Mouse (Mus musculus) mouse trophoblast stem cell (cell line): Measurements from ENCODE around the gene Creb3l2.
"Not testable (repeated sequence)": the region's sequence is repeated elsewhere in the genome, so short reads cannot be mapped to it uniquely, and the experiment has no call there.

Source experiments
- in situ Hi-C, 2 experiments: fragments of 300-500 bp; cut with MseI, MboI; formaldehyde crosslinking; loops; 2 replicates in 1 of 2; 3 replicates in 1 of 2; pipeline ENCODE4 v1.15.1; 2025

Creb3l2 gene

DNA sequence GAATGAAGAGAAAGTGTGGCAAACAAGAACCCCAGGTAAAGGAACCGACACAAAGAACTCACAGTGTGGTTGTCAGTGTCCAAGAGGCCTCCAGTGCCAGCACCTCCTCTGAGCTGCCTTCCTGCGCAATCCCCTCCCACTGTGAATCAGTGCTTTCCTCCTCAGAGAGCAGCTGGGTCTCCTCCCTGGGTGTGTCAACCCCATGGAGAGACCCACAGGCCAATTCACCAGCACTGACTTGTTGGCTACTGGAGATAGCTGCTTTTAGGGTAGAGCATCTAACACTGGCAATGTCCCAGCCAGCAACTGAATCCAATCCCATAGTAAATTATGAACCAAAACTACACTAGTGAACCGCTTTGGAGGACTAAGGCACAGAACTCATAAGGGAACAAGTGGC lies 64.6 kb downstream of the Creb3l2 start:
- in situ Hi-C loops, result not testable (repeated sequence)

DNA sequence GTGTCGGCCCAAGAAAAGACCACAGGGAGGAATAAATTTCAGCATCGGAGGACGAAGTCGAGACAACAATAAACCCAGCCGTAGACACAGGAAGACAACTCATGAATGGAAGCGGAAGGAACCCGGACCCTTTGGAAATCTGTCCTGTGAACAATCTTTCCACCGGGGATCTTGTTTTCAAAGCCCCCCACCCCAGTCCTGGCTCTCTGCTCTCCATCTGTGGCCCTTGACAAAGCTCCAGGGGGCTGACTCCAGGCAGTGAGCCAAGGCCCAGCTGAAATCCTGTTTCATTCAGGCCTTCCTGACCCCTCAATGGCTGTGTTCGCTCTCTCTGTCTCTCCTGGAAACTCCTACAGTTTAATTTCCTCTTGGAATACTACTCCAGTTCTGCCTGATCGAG lies 66.5 kb downstream of the Creb3l2 start:
- in situ Hi-C loops, result no loop called here

DNA sequence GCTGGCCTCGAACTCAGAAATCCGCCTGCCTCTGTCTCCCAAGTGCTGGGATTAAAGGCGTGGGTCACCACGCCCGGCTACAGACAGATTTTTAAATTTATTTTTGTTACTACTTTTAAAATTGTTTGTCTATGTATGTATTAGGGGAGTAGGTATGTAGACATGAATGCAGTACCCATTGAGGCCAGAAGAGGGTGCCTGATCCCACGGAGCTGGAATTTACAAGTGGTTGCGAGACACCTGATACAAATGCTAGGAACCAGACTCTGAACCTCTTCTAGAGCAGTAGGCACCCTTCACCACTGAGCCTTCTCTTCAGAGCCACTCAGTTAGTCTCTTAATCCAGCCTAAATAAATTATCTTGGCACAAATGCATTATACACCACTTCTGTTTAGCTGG lies 70.6 kb downstream of the Creb3l2 start:
- in situ Hi-C loops, result loop anchor here (5.0 to 25.0 kb wide), 2 partner anchors 71 to 191 kb away; partner anchors contain the start of gene Creb3l2 (in 1 of the 2)

DNA sequence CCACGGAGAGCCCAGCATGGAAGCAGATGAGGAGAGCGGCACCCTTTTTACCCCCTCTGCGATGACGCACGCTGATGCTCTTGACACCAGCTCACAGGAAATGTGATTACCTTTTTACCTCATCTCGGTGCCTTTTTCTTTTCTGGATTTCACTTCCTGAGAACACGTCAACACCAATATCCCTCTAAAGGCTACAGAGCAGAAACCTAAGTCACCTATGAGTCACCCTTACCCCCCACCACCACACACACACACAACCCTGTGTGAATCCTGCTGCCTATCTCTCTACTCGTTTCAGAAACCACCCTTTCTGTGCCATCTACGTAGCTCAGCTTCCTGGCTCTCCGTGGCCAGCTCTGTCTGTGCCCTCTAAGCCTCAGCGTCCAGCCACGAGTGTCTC lies 71.4 kb downstream of the Creb3l2 start:
- in situ Hi-C loops, result loop anchor here (5.0 to 25.0 kb wide), 2 partner anchors 72 to 192 kb away; partner anchors contain the start of gene Creb3l2 (in 1 of the 2)

DNA sequence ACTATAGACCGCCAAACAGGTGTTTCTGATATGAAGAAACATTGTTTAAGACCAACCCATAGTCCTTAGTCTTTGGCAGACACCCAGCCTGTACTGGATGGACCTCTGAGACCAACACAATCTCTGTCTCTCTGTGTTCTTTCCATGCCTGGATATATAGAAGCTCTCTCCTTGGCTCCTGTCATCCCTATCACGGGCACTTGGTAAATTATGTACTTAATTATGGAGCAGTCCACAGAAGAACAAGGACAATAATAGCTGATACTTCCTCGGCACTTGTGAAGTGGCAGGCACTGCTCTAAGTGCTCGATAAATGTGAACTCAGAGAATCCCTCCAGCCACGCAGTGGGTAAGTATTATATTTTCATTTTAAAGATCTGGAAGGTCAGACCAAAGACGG lies 72.2 kb downstream of the Creb3l2 start:
- in situ Hi-C loops, result loop anchor here (5.0 to 25.0 kb wide), 3 partner anchors 73 to 193 kb away; partner anchors contain the start of gene Creb3l2 (in 1 of the 2)

DNA sequence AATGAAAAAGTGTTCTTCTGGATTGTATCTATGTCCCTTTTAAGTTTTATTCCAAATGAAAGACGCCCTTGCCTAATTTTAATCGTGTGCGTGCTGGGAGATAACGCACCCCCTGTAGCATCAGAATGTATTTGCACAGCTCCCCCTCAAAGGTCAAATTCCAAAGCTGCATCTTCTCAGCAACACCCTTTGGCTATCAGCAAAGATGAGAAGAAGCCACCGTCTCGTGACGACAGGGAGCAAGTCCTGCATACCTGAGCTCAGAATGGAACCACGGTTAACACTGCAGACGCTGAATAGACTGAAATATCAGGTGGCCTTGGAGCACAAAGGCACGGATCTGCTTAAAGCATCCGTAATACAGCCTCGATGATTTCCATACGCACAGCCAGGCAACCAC lies 73.7 kb downstream of the Creb3l2 start:
- in situ Hi-C loops, result loop anchor here (10.0 to 25.0 kb wide), 2 partner anchors 187 to 194 kb away; no protein-coding TSS in a partner anchor

DNA sequence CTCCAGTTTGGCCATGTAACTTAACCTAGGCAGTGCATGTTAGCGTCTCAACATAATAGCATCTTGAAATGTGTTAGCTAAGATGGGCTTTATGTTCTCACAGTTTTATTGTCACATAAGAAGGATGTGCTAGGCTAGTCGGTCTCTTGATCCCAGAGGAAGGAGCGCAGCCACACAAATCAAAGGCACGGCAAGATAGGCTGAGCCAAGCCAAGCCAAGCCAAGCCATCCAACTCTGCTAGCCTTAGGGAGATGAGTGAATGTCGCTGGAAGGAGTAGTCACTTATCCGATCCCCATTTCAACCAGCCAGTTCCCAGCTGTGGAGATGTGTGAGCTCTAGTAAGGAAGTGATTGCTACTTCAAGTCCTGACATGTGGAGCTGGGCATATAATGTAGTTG lies 75.0 kb downstream of the Creb3l2 start:
- in situ Hi-C loops, result loop anchor here (10.0 to 25.0 kb wide), 2 partner anchors 188 to 195 kb away; no protein-coding TSS in a partner anchor

DNA sequence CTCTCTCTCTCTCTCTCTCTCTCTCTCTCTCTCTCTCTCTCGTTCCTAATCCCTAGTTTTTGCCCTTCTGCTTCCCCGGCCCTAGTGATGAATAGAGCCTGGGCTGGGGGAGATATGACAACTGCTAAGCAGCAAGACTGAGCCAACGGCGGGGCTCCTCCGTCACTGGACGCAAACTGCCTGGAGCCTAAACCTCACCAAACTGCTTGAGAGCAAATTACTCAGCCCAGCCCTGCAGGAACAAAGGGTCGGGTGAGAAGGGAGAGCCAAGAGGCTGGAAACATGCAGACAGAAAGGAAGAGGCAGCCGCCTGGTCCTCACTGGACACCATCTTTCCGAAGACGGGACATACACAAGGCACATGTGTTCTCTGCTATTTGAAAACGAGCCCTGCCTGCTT lies 76.8 kb downstream of the Creb3l2 start:
- in situ Hi-C loops, result loop anchor here (10.0 to 25.0 kb wide), 2 partner anchors 190 to 197 kb away; no protein-coding TSS in a partner anchor

DNA sequence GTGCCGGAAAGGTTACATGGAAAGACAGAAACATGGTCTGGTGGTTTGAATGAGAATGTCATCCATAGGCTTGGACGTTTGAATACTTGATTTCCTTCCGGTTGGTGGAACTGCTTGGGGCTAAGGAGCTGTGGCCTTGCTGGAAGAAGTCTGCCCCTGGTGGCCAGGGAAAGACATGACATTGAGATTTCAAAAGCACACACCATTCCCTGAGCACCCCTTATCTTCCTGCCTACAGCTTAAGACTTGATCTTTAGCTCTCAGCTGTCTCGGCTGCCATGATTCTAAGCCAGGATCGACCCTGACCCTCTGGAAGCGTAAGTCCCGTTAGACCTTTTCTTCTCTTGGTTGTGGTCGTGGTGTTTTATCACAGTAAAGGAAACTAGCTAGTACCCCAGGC lies 77.6 kb downstream of the Creb3l2 start:
- in situ Hi-C loops, result loop anchor here (10.0 to 25.0 kb wide), 2 partner anchors 190 to 198 kb away; no protein-coding TSS in a partner anchor

DNA sequence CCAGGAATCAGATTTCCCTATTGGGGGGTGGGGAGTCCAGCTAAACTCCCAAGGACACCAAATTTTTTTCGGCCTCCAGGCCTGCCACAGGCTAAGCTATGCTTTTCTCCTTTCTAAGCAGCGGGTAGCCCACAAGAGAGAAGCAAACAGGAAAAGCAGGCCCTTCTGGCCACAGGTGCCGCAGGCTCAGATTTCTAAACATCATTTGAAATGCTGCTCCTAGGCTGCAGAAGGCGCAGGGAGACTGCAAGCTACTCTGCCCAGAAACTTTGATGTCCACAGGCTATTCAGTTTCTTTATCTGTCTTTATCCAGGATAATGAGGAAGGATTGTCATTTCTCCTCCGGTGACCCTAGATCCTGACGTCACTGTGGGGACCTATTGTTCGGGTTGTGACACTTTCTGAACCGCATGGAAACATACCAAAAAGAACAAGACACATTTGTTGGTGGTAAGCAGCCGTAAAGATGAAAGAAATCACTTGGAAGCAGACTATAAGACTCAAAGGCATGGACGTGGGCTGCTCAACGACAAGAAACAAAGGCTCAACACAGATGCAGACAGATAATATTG lies 81.0 kb downstream of the Creb3l2 start:
- in situ Hi-C loops, result loop anchor here (10.0 to 25.0 kb wide), 2 partner anchors 194 to 201 kb away; no protein-coding TSS in a partner anchor

DNA sequence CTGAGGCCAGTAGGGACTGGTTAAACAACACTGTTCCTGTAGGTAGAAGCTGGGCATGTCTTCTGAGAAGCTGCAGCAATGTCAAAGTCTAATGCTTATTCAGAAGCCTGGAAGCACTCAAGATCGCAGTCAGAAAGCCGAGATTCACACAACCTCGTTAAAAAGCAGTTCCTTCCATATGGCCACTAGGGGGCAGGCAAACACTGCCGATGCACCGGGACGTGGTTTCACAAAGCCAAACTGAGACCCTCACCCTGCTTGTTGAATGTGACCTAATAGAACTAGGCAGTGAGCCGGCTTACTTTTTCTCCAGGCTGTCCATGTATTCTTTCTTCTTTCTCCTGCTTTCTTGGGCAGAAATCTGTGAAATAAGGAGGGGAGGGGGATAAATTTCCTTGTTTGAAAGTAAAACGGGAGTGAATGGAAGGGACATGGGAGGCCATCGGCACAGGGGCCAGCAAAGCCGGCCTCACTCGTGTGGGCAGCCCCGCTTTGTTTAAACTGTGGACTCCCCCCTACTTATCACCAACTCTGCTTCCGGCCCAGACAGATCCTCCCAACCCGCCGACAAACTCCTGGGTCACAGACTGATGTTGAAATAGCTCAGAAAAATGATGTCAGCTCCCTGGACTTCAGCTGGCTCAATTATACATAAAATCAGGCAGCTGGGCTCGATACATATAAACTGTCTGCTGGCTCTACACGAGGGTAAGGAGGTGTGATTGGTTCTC lies 87.3 kb downstream of the Creb3l2 start:
- in situ Hi-C loops, result loop anchor here (5.0 to 25.0 kb wide), 5 partner anchors 93 to 260 kb away; no protein-coding TSS in a partner anchor

DNA sequence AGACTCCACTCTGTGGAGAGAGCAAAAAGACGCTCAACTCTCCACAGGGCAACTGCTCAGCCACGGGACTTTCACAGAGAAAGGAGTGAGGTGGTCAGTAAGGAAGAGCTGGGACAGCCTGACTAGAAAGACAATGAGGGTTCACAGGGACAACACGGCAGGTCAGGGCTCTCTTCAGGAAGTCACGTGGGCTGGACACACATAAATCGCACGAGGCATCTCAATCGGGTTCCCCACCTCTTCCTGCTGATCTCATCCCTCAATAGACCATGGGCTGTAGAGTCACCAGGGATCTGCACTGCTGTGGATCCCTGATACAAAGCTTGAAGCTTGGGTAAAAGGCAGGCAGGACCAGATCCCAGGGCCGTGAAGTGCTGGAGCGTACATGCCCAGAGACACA lies 88.3 kb downstream of the Creb3l2 start:
- in situ Hi-C loops, result loop anchor here (5.0 to 25.0 kb wide), 4 partner anchors 94 to 259 kb away; no protein-coding TSS in a partner anchor

DNA sequence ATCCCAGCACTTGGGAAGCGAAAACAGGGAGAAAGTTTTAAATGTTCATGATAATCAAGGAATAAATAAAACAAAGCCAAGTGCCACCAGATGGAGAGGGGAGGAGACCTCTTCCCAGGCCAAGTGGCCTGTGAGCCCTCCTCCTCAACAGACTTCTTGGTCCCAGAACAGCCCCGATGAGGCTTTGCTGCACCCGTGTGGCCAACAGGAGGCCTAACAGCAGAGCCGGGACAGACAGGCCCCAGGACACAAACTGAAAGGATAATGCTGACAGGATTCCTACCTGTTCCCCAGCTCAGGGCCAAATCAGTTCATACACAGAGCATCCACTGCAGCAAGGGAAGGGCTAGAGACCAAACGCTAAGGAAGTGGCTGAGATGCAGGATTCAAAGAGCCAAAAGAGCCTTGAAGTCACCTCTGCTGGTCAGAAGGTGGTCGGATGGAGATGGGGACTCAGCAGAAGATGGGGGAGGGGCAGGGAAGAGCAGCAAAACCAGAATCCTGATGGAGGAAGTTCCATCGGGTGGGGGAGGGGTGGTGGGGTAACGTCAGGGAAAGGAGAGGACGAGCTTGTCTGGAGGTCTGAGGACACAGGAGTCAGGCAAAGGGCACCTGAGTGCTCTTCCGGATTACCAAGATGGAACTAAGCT lies 90.1 kb downstream of the Creb3l2 start:
- in situ Hi-C loops, result loop anchor here (5.0 to 25.0 kb wide), 4 partner anchors 95 to 257 kb away; no protein-coding TSS in a partner anchor

DNA sequence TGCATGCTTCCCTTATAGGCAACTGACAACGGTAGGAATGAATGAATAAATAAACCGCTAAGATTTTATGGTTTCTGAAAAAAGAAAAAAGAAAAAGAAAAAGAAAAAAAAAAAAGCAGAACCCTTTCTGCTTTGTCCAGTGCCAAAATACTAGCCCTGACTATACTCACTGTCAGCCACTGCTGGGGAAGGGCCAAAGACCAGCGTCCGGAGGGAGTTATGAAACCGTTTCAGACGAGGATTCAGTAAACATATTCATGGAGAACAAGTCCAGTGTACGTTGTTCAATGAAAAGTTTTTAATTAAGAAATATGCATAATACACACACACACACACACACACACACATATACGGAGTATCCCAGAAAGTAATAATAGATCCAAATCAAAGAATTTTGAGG lies 91.6 kb downstream of the Creb3l2 start:
- in situ Hi-C loops, result loop anchor here (5.0 to 25.0 kb wide), 4 partner anchors 97 to 256 kb away; no protein-coding TSS in a partner anchor

DNA sequence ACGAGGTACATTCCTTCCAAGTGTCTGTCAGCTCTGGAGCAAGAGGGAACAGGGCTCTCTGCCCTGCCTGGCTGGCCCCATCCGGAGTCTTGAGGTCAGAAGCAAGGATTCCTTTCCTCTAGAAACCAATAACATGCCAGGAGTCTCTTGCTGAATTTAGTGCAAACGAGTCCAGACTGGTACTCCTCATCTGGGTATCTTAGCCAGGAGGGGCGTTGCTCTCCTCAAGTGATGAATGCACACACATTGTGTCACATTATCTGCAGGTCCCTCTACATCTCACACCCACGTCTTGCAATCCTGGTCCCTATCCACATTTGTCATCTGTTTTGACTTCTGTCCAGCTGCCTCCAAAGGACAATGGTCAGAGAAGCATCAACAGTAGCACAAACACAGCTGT lies 94.3 kb downstream of the Creb3l2 start:
- in situ Hi-C loops, result loop anchor here in 1 of 2 experiments (25.0 kb wide), 1 partner anchor 285 kb away; no protein-coding TSS in a partner anchor

DNA sequence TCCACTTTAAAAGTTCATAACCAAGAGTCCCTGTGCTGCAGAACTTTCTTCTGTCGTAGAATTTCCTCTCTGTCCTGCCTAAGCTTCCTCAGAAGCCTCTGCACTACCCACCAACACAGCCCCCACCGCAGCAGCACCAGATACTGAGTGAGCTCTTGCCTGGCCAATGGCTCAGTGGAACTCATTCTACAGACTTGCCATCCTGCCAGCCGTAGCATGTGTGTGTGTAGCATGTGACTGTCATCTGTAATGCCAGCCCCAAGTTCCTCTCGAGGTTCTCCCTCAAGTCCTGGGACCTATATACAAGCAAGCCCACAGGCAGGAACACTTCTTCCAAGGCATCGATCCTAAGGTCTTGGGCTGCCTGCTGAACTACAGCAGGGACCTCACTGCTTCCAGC lies 103.9 kb downstream of the Creb3l2 start:
- in situ Hi-C loops, result loop anchor here in 1 of 2 experiments (25.0 kb wide), 1 partner anchor 276 kb away; no protein-coding TSS in a partner anchor

DNA sequence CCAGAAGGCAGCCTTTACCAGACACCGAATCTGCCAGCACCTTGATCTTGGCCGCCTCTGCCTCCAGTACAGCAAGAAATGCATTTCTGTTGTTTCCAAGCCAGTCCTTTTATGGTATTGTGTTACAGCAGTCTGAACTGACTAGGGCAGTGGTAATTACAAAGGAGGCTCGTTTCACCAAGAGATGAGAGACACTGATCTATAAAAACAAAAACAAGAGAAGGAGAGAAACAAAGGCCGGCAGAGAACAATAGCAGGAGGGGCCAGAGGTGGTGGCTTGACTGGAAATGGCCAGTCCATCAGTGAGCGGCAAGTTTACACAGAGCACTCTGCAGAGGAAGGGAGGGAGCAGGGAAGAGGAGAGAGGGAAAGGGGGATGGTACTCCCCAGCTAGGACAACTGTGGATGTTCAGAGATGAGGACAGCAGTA lies 105.1 kb downstream of the Creb3l2 start:
- in situ Hi-C loops, result loop anchor here in 1 of 2 experiments (25.0 kb wide), 1 partner anchor 275 kb away; no protein-coding TSS in a partner anchor

DNA sequence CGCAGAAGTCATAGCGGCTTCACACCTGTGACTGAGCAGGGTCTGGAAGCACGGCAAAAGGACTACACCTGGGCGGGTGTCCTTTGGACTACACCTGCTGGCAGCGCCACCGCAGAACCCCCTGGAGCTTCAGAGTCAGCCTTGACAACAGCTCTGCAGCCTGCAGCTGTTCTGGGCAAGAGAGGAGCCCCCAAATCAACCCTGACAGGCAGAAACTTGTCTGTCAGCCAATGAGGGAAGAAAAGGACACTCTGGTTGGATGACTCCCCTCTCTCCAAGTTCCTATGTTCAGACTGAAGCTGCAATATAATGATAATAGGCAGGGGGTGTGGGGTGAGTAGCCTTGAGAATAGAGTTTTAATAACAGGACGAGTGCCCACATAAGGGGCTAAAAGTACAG lies 105.6 kb downstream of the Creb3l2 start:
- in situ Hi-C loops, result loop anchor here in 1 of 2 experiments (25.0 kb wide), 1 partner anchor 274 kb away; no protein-coding TSS in a partner anchor

DNA sequence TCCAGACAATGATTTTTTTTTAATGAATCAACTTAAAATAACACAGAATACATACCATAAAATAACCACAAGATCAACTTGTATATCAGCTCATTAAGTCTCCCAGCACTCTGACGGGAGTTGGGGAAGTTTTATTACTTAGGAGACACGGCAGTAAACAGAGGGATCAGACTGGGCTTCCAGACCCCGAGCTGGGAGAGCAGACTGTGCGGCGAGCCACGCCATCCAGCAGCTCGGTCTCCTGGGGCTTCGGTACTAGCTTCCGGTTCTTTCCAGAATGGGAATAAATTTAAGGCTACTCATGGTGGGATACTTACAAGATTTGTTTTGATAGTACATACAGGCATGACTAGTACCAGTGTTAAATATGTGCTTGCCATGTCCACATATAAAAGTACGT lies 109.1 kb downstream of the Creb3l2 start:
- in situ Hi-C loops, result loop anchor here in 1 of 2 experiments (25.0 kb wide), 1 partner anchor 271 kb away; no protein-coding TSS in a partner anchor

DNA sequence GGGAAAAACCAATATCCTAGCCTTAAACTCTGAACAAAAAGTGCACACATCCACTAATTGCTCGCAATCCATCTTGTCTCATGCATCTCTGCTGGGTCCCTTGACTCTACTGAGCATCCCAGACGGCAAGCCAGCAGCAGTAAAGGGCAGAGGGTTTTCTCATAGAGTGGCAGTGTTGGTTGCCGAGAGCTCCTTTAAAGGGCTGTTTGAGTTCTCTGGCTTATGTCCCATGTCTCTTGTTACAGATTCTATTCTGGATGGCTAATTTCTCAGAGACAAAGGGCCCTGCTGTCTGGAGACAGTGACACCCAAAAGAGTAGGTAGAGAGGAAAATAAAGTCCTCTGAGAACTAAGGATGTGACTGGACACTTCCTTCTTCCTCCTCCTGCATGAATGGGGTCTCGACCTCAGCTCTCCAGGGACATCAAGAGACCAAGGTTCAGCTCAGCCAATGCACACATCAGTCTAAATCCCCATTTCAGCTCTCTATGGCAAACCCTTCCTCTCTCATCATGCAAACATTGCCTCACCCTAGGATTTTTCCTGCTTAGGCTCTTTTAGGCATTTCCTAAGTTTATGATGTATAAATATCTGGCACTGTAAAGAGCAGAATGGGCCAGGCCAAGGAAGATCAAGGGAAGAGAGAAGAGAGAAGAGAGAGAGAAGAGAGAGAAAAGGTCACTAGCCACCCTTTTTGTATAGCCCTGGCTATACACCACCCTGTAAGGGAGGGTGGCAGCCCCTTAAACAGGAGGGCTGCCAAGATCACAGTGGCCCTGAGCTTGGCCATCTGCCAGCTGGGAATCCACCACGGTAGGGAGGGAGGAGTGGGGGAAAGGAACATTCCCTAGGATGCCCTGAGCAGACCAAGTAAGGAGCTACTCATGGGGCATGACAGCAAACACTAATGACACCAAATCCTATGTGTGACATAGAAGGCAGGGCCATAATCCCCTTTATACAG lies 111.8 kb downstream of the Creb3l2 start:
- in situ Hi-C loops, result loop anchor here in 1 of 2 experiments (25.0 kb wide), 1 partner anchor 268 kb away; no protein-coding TSS in a partner anchor
